Mouse (Mus musculus) testis, adult 2 months (tissue): ENCODE results near the gene Pfkfb4. TPM values are rescaled to one million over a fixed set of nuclear protein-coding genes. Genes with fewer than 3 reads are reported as not detected.

Experiments used
- H3K27ac ChIP-seq: fragments of 200-500 bp; 2 replicates; pipeline ENCODE4 v1.5.1; 2012; ENCODE audit warnings: low read depth, low read length; ENCODE audit not compliant: control insufficient read depth, insufficient read depth
- H3K27me3 ChIP-seq: fragments of 200-500 bp; 2 replicates; pipeline ENCODE4 v1.6.1; 2012; ENCODE audit warnings: mild to moderate bottlenecking, low read length, moderate library complexity; ENCODE audit not compliant: control insufficient read depth, insufficient read depth
- H3K36me3 ChIP-seq: fragments of 200-500 bp; 2 replicates; pipeline ENCODE4 v1.6.1; 2012; ENCODE audit warnings: mild to moderate bottlenecking, low read length; ENCODE audit not compliant: control insufficient read depth, insufficient read depth
- H3K4me1 ChIP-seq: fragments of 200-500 bp; 2 replicates; pipeline ENCODE4 v1.6.1; 2012; ENCODE audit warnings: low read length; ENCODE audit not compliant: control insufficient read depth, insufficient read depth
- H3K4me3 ChIP-seq: fragments of 200-500 bp; 2 replicates; pipeline ENCODE4 v1.5.1; 2012; ENCODE audit warnings: low read depth, mild to moderate bottlenecking, low read length, moderate library complexity, mixed read lengths; ENCODE audit not compliant: control insufficient read depth
- CTCF ChIP-seq: fragments of 200-500 bp; IDR thresholded peaks from 2 replicates; pipeline ENCODE4 v1.5.1; 2012; ENCODE audit warnings: low read depth, mild to moderate bottlenecking, inconsistent platforms, low read length, moderate library complexity; ENCODE audit not compliant: control insufficient read depth, insufficient read depth, insufficient replicate concordance
- POLR2A ChIP-seq: fragments of 200-500 bp; IDR thresholded peaks from 2 replicates; pipeline ENCODE4 v1.6.1; 2012; ENCODE audit warnings: low read depth, mild to moderate bottlenecking, inconsistent platforms, low read length, moderate library complexity; ENCODE audit not compliant: control insufficient read depth
- polyA plus RNA-seq: library from polyadenylated mRNA; depleted of rRNA; stranded (reverse); fragments of >200 nt; gene quantifications from 2 replicates; pipeline ENCODE4 v1.2.3, GENCODE M21; 2012

The Pfkfb4 gene
- polyA plus RNA-seq, 1 experiment: 41.2 TPM

GRCm38 (mm10) chr9:109009636-109010315 is 18.2 kb downstream of the Pfkfb4 start:
- Histone ChIP-seq H3K27me3 (no peaks in the 10 kb centered on the region), H3K4me3 (no peak overlapping the region)
- no peak for TF ChIP-seq POLR2A
- TF ChIP-seq CTCF: no peak

GRCm38 (mm10) chr9:109010316-109010690 is 18.7 kb downstream of the Pfkfb4 start:
- no peaks in the 10 kb centered on the region; the same call in 1 of the 2 replicates for H3K4me1 ChIP-seq
- TF ChIP-seq CTCF (no peak), POLR2A (no peak)
- no peaks in the 10 kb centered on the region for H3K27me3 ChIP-seq
- no peak overlapping the region for H3K27ac ChIP-seq
- peaks cover 3% of the 10 kb centered on the region for H3K36me3 ChIP-seq
- H3K4me3 ChIP-seq: no peak overlapping the region

More at GRCm38 (mm10) chr9:109009636-109010315, 18.2 kb downstream of the Pfkfb4 start:
- peaks cover 3% of the 10 kb centered on the region for H3K36me3 ChIP-seq
- no peak overlapping the region for H3K27ac ChIP-seq
- H3K4me1 ChIP-seq: no peaks in the 10 kb centered on the region; the same call in 1 of the 2 replicates

GRCm38 (mm10) chr9:109015397-109015796 is 23.8 kb downstream of the Pfkfb4 start:
- Histone ChIP-seq H3K27me3 (no peaks in the 10 kb centered on the region), H3K36me3 (peaks cover 3% of the 10 kb centered on the region), H3K4me1 (no peaks in the 10 kb centered on the region; the same call in 1 of the 2 replicates), H3K4me3 (no peak overlapping the region), H3K27ac (no peak overlapping the region)
- TF ChIP-seq POLR2A (no peak), CTCF (no peak)

GRCm38 (mm10) chr9:109016973-109017604 is 25.5 kb downstream of the Pfkfb4 start:
- no peak overlapping the region for H3K4me3 ChIP-seq
- no peaks in the 10 kb centered on the region for H3K27me3 ChIP-seq
- H3K27ac ChIP-seq: no peak overlapping the region
- no peaks in the 10 kb centered on the region for H3K4me1 ChIP-seq
- TF ChIP-seq CTCF (no peak), POLR2A (no peak)
- peaks cover 3% of the 10 kb centered on the region for H3K36me3 ChIP-seq

GRCm38 (mm10) chr9:109021428-109021827 is 29.9 kb downstream of the Pfkfb4 start:
- Histone ChIP-seq H3K27ac (no peak overlapping the region), H3K4me1 (no peaks in the 10 kb centered on the region), H3K4me3 (no peak overlapping the region), H3K27me3 (no peaks in the 10 kb centered on the region), H3K36me3 (no peaks in the 10 kb centered on the region)
- TF ChIP-seq CTCF: no peak
- no peak for TF ChIP-seq POLR2A

- Histone ChIP-seq H3K36me3 (no peaks in the 10 kb centered on the region), H3K4me1 (no peaks in the 10 kb centered on the region), H3K4me3 (no peak overlapping the region), H3K27me3 (no peaks in the 10 kb centered on the region), H3K27ac (no peak overlapping the region)
- TF ChIP-seq POLR2A: no peak
These were observed 31.5 kb downstream of the Pfkfb4 start for GRCm38 (mm10) chr9:109022866-109023685.

- Histone ChIP-seq H3K4me1 (no peaks in the 10 kb centered on the region), H3K4me3 (no peak overlapping the region), H3K27ac (no peak overlapping the region), H3K36me3 (no peaks in the 10 kb centered on the region), H3K27me3 (no peaks in the 10 kb centered on the region)
- TF ChIP-seq CTCF (no peak), POLR2A (no peak)
These were observed 35.9 kb downstream of the Pfkfb4 start for GRCm38 (mm10) chr9:109027521-109027920.
